ENCODE assay signal across 14 mouse cellular contexts in genomic region chr8:120074516-120074915, GRCm38 (mm10).
"Had no signal": no experiment of that assay in that cellular context is flagged by ENCODE, and none has a peak within 500 bp of the region (broad histone marks: within the 10 kb centered on the region; RNA-seq: fewer than 3 reads in every experiment).

No protein-coding gene starts in this region.

- ATAC-seq: hindbrain, embryonic 16.5 days; inflammation-experienced regulatory T-cells, adult 6 months; liver, embryonic 12.5 days had no signal

- H3K27me3 ChIP-seq: limb, embryonic 13.5 days; neural tube, embryonic 15.5 days had no signal

- H3K4me3 ChIP-seq: limb, embryonic 13.5 days; liver, embryonic 12.5 days; midbrain, embryonic 10.5 days; myocyte; neural tube, embryonic 15.5 days had no signal

- H3K9me3 ChIP-seq: limb, embryonic 13.5 days; liver, embryonic 12.5 days; midbrain, embryonic 10.5 days; neural tube, embryonic 15.5 days had no signal

- H3K36me3 ChIP-seq: limb, embryonic 13.5 days; liver, embryonic 12.5 days; midbrain, embryonic 10.5 days; neural tube, embryonic 15.5 days had no signal

- H3K4me1 ChIP-seq: liver, embryonic 12.5 days had no signal

- H3K4me2 ChIP-seq: limb, embryonic 13.5 days; liver, embryonic 12.5 days; lung, embryonic 14.5 days; neural tube, embryonic 15.5 days had no signal

- DNase-seq: lung, embryonic 14.5 days; lung, postnatal 10 days; lung, postnatal 4 days; midbrain, embryonic 14.5 days; right cerebral cortex, adult 18-20 months; right cerebral cortex, postnatal 25 days; thymus, postnatal 4 days had no signal

- H3K27ac ChIP-seq: limb, embryonic 13.5 days; liver, embryonic 12.5 days; neural tube, embryonic 15.5 days had no signal

- H3K9ac ChIP-seq: limb, embryonic 13.5 days; liver, embryonic 12.5 days; lung, embryonic 14.5 days; neural tube, embryonic 15.5 days had no signal
